Mouse (Mus musculus): Measurements from ENCODE around the gene Kcnq1. TPM values are rescaled to one million over a fixed set of nuclear protein-coding genes. Genes with fewer than 3 reads are reported as not detected.
A peak's percentile ranks its signal among the peaks of the same experiment; 100 is the strongest.

Gene Kcnq1
- total and polyA plus RNA-seq, 3 experiments = 0.63 to 0.96 TPM; not detected in 1

DNA sequence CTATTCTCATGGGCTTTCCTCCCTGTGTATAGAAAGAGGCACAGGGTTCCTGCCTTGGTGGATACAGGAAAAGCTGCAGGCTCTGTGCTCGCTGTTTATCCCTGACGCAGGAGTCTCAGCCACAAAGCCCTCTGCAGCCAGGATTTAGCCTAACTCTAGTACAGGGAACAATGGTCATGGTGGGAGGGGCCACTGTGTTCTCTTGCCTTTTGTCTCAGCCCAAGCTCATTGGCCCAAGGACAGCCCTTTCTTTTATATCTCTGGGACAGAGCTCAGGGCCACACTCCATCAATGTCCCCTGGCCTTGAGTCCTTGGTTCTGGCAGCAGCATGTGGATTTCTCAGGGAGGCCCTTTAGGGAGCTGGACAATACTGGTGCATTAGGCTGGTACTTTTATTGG is 72.7 kb downstream of the Kcnq1 start:
- no peaks in the 10 kb centered on the region for H3K79me2 ChIP-seq (ENCODE audit: control insufficient read depth, insufficient read depth, low read length, poor library complexity)
- DNase-seq (ENCODE audit: low read depth, low spot score) = no peak
- no peaks in the 10 kb centered on the region for H3K27me3 ChIP-seq (ENCODE audit: control insufficient read depth in 1 of 2, insufficient read depth in 2 of 2, low read length in 2 of 2)
- H3K27ac ChIP-seq (ENCODE audit: control insufficient read depth, low read depth, low read length) = no peak overlapping the region
- no peak for TF ChIP-seq CHD2 (IDR thresholded peaks at IDR 0.05; ENCODE audit: low read length)
- TF ChIP-seq MYB (IDR thresholded peaks at IDR 0.05; ENCODE audit: low read depth, low read length) = no peak
- no peak for TF ChIP-seq RAD21 (IDR thresholded peaks at IDR 0.05; ENCODE audit: low read depth, low read length)
- no peak for TF ChIP-seq MAX (IDR thresholded peaks at IDR 0.05; ENCODE audit: low read length)
- TF ChIP-seq POLR2A (IDR thresholded peaks at IDR 0.05; ENCODE audit: control insufficient read depth in 1 of 2, insufficient read depth in 1 of 2, low read depth in 1 of 2, low read length in 2 of 2, poor library complexity in 1 of 2) = no peak
- no peak for TF ChIP-seq KAT2A (conservative IDR thresholded peaks at IDR 0.05; ENCODE audit: low read depth, low read length)
- no peak for TF ChIP-seq ETS1 (IDR thresholded peaks at IDR 0.05; ENCODE audit: low read depth, low read length)
- TF ChIP-seq NRF1 (IDR thresholded peaks at IDR 0.05; ENCODE audit: insufficient read depth, low read depth, low read length, poor library complexity, severe bottlenecking) = no peak
- TF ChIP-seq TAL1 (IDR thresholded peaks at IDR 0.05; ENCODE audit: low read length) = no peak
- no peak for TF ChIP-seq MAFK (IDR thresholded peaks at IDR 0.05; ENCODE audit: borderline replicate concordance, low read depth, low read length)
- TF ChIP-seq MXI1 (IDR thresholded peaks at IDR 0.05; ENCODE audit: low read depth, low read length) = no peak
- no peak for TF ChIP-seq USF2 (IDR thresholded peaks at IDR 0.05; ENCODE audit: borderline replicate concordance in 1 of 2, insufficient read depth in 1 of 2, low read depth in 1 of 2, low read length in 2 of 2)
- no peak for TF ChIP-seq ZNF384 (IDR thresholded peaks at IDR 0.05; ENCODE audit: low read depth, low read length)
- TF ChIP-seq TCF12 (IDR thresholded peaks at IDR 0.05; ENCODE audit: low read depth, low read length) = no peak
- no peak for TF ChIP-seq CHD1 (IDR thresholded peaks at IDR 0.05; ENCODE audit: low read depth, low read length)
- TF ChIP-seq ZKSCAN1 (IDR thresholded peaks at IDR 0.05; ENCODE audit: low read depth, low read length) = no peak
- TF ChIP-seq RCOR1 (IDR thresholded peaks at IDR 0.05; ENCODE audit: low read depth, low read length) = no peak
- TF ChIP-seq MYC (IDR thresholded peaks at IDR 0.05; ENCODE audit: low read depth, low read length) = no peak
- H3K4me3 ChIP-seq (ENCODE audit: control insufficient read depth in 1 of 2, insufficient read depth in 1 of 2, low read depth in 2 of 2, low read length in 2 of 2) = no peak overlapping the region
- H3K9me3 ChIP-seq (replicated peaks; ENCODE audit: insufficient read depth, low read length) = no peaks in the 10 kb centered on the region
- H3K9ac ChIP-seq (ENCODE audit: control insufficient read depth, low read depth, low read length, poor library complexity, severe bottlenecking) = no peak overlapping the region
- peaks cover 0 to 9% of the 10 kb centered on the region in 2 experiments; a peak in 2 of 4 replicates for H3K36me3 ChIP-seq (ENCODE audit: control insufficient read depth in 1 of 2, insufficient read depth in 2 of 2, low read length in 2 of 2)
- H3K4me1 ChIP-seq (ENCODE audit: control insufficient read depth in 1 of 2, insufficient read depth in 2 of 2, low read length in 2 of 2) = peaks cover 10 to 17% of the 10 kb centered on the region in 2 experiments

DNA sequence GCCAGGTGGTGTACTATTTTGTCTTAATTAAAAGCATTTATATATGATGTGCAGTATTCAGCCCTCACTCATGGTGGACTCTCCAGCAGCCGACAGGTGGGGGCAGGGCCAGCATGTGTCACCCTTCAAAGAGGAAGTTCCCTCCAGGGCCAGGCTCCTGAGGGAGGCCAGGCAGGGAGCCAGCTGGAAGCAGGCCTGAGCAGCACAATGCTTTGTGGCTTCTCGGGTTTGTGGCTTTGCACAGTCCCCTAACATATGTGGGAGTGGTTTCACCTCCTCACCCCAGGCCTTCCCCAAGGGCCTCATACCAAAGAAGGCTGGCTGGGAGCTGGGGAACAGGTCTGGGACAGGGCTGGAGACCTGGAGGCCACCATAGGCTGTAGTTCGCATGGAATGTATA is 74.6 kb downstream of the Kcnq1 start:
- peak; percentile 94 for DNase-seq (ENCODE audit: low read depth, low spot score)
- Histone ChIP-seq H3K9ac (ENCODE audit: control insufficient read depth, low read depth, low read length, poor library complexity, severe bottlenecking) (no peak overlapping the region), H3K4me1 (ENCODE audit: control insufficient read depth in 1 of 2, insufficient read depth in 2 of 2, low read length in 2 of 2) (peaks cover 5 to 12% of the 10 kb centered on the region in 2 experiments), H3K4me3 (ENCODE audit: control insufficient read depth in 1 of 2, insufficient read depth in 1 of 2, low read depth in 2 of 2, low read length in 2 of 2) (no peak overlapping the region), H3K27me3 (ENCODE audit: control insufficient read depth in 1 of 2, insufficient read depth in 2 of 2, low read length in 2 of 2) (no peaks in the 10 kb centered on the region), H3K79me2 (ENCODE audit: control insufficient read depth, insufficient read depth, low read length, poor library complexity) (no peaks in the 10 kb centered on the region), H3K9me3 (replicated peaks; ENCODE audit: insufficient read depth, low read length) (no peaks in the 10 kb centered on the region), H3K36me3 (ENCODE audit: control insufficient read depth in 1 of 2, insufficient read depth in 2 of 2, low read length in 2 of 2) (peaks cover 0 to 9% of the 10 kb centered on the region in 2 experiments; a peak in 2 of 4 replicates), H3K27ac (ENCODE audit: control insufficient read depth, low read depth, low read length) (no peak overlapping the region)
- TF ChIP-seq MXI1 (IDR thresholded peaks at IDR 0.05; ENCODE audit: low read depth, low read length) (peak; percentile 62; the same call in 1 of the 2 replicates), E2F4 (IDR thresholded peaks at IDR 0.05; ENCODE audit: borderline replicate concordance, low read depth, low read length) (no peak), CHD1 (IDR thresholded peaks at IDR 0.05; ENCODE audit: low read depth, low read length) (no peak), EP300 (IDR thresholded peaks at IDR 0.05; ENCODE audit: low read depth in 1 of 2, low read length in 2 of 2) (peak; percentile 73 to 78; a peak in 3 of 4 replicates), UBTF (IDR thresholded peaks at IDR 0.05; ENCODE audit: borderline replicate concordance, insufficient read depth, low read depth, low read length) (no peak), ZNF384 (IDR thresholded peaks at IDR 0.05; ENCODE audit: low read depth, low read length) (no peak), TCF12 (IDR thresholded peaks at IDR 0.05; ENCODE audit: low read depth, low read length) (peak; percentile 63), MYC (IDR thresholded peaks at IDR 0.05; ENCODE audit: low read depth, low read length) (peak; percentile 88), MYB (IDR thresholded peaks at IDR 0.05; ENCODE audit: low read depth, low read length) (no peak), ZC3H11A (IDR thresholded peaks at IDR 0.05; ENCODE audit: low read depth, low read length) (no peak), MAFK (IDR thresholded peaks at IDR 0.05; ENCODE audit: borderline replicate concordance, low read depth, low read length) (no peak), JUND (IDR thresholded peaks at IDR 0.05; ENCODE audit: low read depth, low read length) (no peak), BHLHE40 (IDR thresholded peaks at IDR 0.05; ENCODE audit: borderline replicate concordance, low read depth, low read length) (peak; percentile 61; the same call in 1 of the 2 replicates), GABPA (IDR thresholded peaks at IDR 0.05; ENCODE audit: low read depth, low read length) (no peak), NRF1 (IDR thresholded peaks at IDR 0.05; ENCODE audit: insufficient read depth, low read depth, low read length, poor library complexity, severe bottlenecking) (no peak), ETS1 (IDR thresholded peaks at IDR 0.05; ENCODE audit: low read depth, low read length) (peak; percentile 89), CHD2 (IDR thresholded peaks at IDR 0.05; ENCODE audit: low read length) (peak; percentile 74), CTCF (IDR thresholded peaks at IDR 0.05 in 2 of 3, conservative IDR thresholded peaks at IDR 0.05 in 1 of 3; ENCODE audit: control insufficient read depth in 1 of 3, insufficient read depth in 1 of 3, low read depth in 2 of 3, low read length in 3 of 3, poor library complexity in 1 of 3, severe bottlenecking in 1 of 3) (0 out of 6 replicates have a peak, but pooled peaks of 1 of the 3 experiments have one; percentile 2), POLR2AphosphoS5 (IDR thresholded peaks at IDR 0.05; ENCODE audit: borderline replicate concordance, low read depth, low read length) (no peak), POLR2AphosphoS2 (IDR thresholded peaks at IDR 0.05; ENCODE audit: low read length) (no peak), KAT2A (conservative IDR thresholded peaks at IDR 0.05; ENCODE audit: low read depth, low read length) (no peak), TBP (IDR thresholded peaks at IDR 0.05; ENCODE audit: low read depth, low read length) (no peak), RAD21 (IDR thresholded peaks at IDR 0.05; ENCODE audit: low read depth, low read length) (no peak)

All from MEL (cell line).